Mouse (Mus musculus): ENCODE results near the gene Pde8b. TPM values are rescaled to one million over a fixed set of nuclear protein-coding genes. Genes with fewer than 3 reads are reported as not detected.

Gene Pde8b
- polyA plus RNA-seq, 1 experiment from 2014 or later, result 12.1 TPM

- H3K4me1 ChIP-seq (replicated peaks; ENCODE audit: insufficient read depth, low read length), result no peaks in the 10 kb centered on the region
- H3K9me3 ChIP-seq (replicated peaks; ENCODE audit: low read length), result no peaks in the 10 kb centered on the region
- no peak overlapping the region for H3K9ac ChIP-seq (ENCODE audit: low read depth, low read length)
- no peaks in the 10 kb centered on the region for H3K36me3 ChIP-seq (ENCODE audit: insufficient read depth, low read length)
- no peak for ATAC-seq (replicated peaks; ENCODE audit: low FRiP score, low read depth)
- no peak overlapping the region for H3K4me2 ChIP-seq (ENCODE audit: low read length)
- H3K27me3 ChIP-seq (ENCODE audit: insufficient read depth, low read length), result no peaks in the 10 kb centered on the region
- H3K27ac ChIP-seq, result no peak overlapping the region
- no peak for TF ChIP-seq CTCF (IDR thresholded peaks at IDR 0.05; ENCODE audit: low read depth)
- no peak overlapping the region for H3K4me3 ChIP-seq (replicated peaks; ENCODE audit: low read depth, low read length)
- WGBS, result 85% methylated on average over 3 of the region's 3 CpGs
- no peak for DNase-seq (ENCODE audit: low spot score)
These were observed 167.5 kb downstream of the Pde8b start for GRCm38 (mm10) chr13:95082611-95083010.

GRCm38 (mm10) chr13:95081082-95081481 lies 169.1 kb downstream of the Pde8b start:
- Histone ChIP-seq H3K27me3 (ENCODE audit: insufficient read depth, low read length) (no peaks in the 10 kb centered on the region), H3K9ac (ENCODE audit: low read depth, low read length) (no peak overlapping the region), H3K27ac (no peak overlapping the region), H3K36me3 (ENCODE audit: insufficient read depth, low read length) (no peaks in the 10 kb centered on the region), H3K4me1 (replicated peaks; ENCODE audit: insufficient read depth, low read length) (no peaks in the 10 kb centered on the region), H3K9me3 (replicated peaks; ENCODE audit: low read length) (no peaks in the 10 kb centered on the region), H3K4me2 (ENCODE audit: low read length) (no peak overlapping the region), H3K4me3 (replicated peaks; ENCODE audit: low read depth, low read length) (no peak overlapping the region)
- WGBS, result 85% methylated on average over 7 of the region's 7 CpGs
- no peak for TF ChIP-seq CTCF (IDR thresholded peaks at IDR 0.05; ENCODE audit: low read depth)
- DNase-seq (ENCODE audit: low spot score) (no peak), ATAC-seq (replicated peaks; ENCODE audit: low FRiP score, low read depth) (no peak)

GRCm38 (mm10) chr13:95078492-95078891 lies 171.6 kb downstream of the Pde8b start:
- H3K9me3 ChIP-seq (replicated peaks; ENCODE audit: low read length), result no peaks in the 10 kb centered on the region
- H3K9ac ChIP-seq (ENCODE audit: low read depth, low read length), result no peak overlapping the region
- H3K4me2 ChIP-seq (ENCODE audit: low read length), result no peak overlapping the region
- no peak for TF ChIP-seq CTCF (IDR thresholded peaks at IDR 0.05; ENCODE audit: low read depth)
- H3K27me3 ChIP-seq (ENCODE audit: insufficient read depth, low read length), result no peaks in the 10 kb centered on the region
- H3K27ac ChIP-seq, result no peak overlapping the region
- ATAC-seq (replicated peaks; ENCODE audit: low FRiP score, low read depth), result no peak
- no peaks in the 10 kb centered on the region for H3K36me3 ChIP-seq (ENCODE audit: insufficient read depth, low read length)
- no peak for DNase-seq (ENCODE audit: low spot score)
- WGBS, result 69% methylated on average over 6 of the region's 6 CpGs
- H3K4me1 ChIP-seq (replicated peaks; ENCODE audit: insufficient read depth, low read length), result no peaks in the 10 kb centered on the region
- H3K4me3 ChIP-seq (replicated peaks; ENCODE audit: low read depth, low read length), result no peak overlapping the region

DNA sequence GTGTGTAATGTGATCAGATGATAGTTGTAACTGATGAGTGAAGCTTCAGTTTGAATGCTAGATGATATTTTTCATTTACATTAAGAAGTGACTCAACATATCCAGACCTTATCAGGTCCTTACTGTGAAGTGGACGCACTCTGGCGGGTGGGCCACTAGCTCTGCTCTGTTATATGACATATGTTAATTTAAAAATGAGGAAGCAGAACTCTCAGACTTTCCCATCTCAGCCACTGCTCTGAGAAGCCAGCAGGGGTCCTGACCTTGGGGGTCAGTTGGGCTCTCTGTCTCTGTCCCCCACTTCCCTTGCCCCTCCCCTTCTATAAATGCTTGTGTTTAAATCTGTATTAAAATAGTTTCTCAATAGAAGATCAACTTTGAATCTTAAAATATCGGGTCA lies 172.4 kb downstream of the Pde8b start:
- Histone ChIP-seq H3K27me3 (ENCODE audit: insufficient read depth, low read length) (no peaks in the 10 kb centered on the region), H3K36me3 (ENCODE audit: insufficient read depth, low read length) (no peaks in the 10 kb centered on the region), H3K4me3 (replicated peaks; ENCODE audit: low read depth, low read length) (no peak overlapping the region), H3K4me1 (replicated peaks; ENCODE audit: insufficient read depth, low read length) (no peaks in the 10 kb centered on the region), H3K9ac (ENCODE audit: low read depth, low read length) (no peak overlapping the region), H3K27ac (no peak overlapping the region), H3K4me2 (ENCODE audit: low read length) (no peak overlapping the region), H3K9me3 (replicated peaks; ENCODE audit: low read length) (no peaks in the 10 kb centered on the region)
- WGBS, result 84% methylated on average over 3 of the region's 3 CpGs
- no peak for TF ChIP-seq CTCF (IDR thresholded peaks at IDR 0.05; ENCODE audit: low read depth)
- ATAC-seq (replicated peaks; ENCODE audit: low FRiP score, low read depth) (no peak), DNase-seq (ENCODE audit: low spot score) (no peak)

DNA sequence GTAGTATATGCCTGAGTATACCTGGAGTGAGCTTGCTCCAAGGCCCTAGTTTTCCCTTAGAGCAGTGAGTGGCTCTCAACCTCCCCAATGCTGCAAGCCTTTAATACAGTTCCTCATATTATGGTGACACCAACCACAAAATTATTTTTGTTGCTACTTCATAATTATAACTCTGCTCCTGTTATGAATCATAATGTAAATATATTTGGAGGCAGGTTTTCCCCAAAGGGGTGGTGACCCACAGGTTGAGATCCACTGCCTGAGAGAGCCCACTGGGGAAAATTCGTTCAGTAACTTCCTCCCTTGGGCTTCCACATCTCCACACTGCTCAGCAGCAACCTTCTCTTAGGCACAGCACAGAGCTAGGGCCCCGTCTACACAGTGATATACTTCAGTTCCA lies 174.0 kb downstream of the Pde8b start:
- H3K36me3 ChIP-seq (ENCODE audit: insufficient read depth, low read length), result no peaks in the 10 kb centered on the region
- no peak for TF ChIP-seq CTCF (IDR thresholded peaks at IDR 0.05; ENCODE audit: low read depth)
- no peaks in the 10 kb centered on the region for H3K27me3 ChIP-seq (ENCODE audit: insufficient read depth, low read length)
- WGBS, result 72% methylated on average over 2 of the region's 2 CpGs
- no peaks in the 10 kb centered on the region for H3K9me3 ChIP-seq (replicated peaks; ENCODE audit: low read length)
- no peak overlapping the region for H3K4me2 ChIP-seq (ENCODE audit: low read length)
- H3K27ac ChIP-seq, result no peak overlapping the region
- H3K4me1 ChIP-seq (replicated peaks; ENCODE audit: insufficient read depth, low read length), result no peaks in the 10 kb centered on the region
- DNase-seq (ENCODE audit: low spot score) (no peak), ATAC-seq (replicated peaks; ENCODE audit: low FRiP score, low read depth) (no peak)
- H3K4me3 ChIP-seq (replicated peaks; ENCODE audit: low read depth, low read length), result no peak overlapping the region
- no peak overlapping the region for H3K9ac ChIP-seq (ENCODE audit: low read depth, low read length)

- 61% methylated on average over 8 of the region's 8 CpGs for WGBS
- DNase-seq (ENCODE audit: low spot score) (no peak), ATAC-seq (replicated peaks; ENCODE audit: low FRiP score, low read depth) (no peak)
- Histone ChIP-seq H3K4me3 (replicated peaks; ENCODE audit: low read depth, low read length) (no peak overlapping the region), H3K4me1 (replicated peaks; ENCODE audit: insufficient read depth, low read length) (no peaks in the 10 kb centered on the region), H3K27me3 (ENCODE audit: insufficient read depth, low read length) (no peaks in the 10 kb centered on the region), H3K4me2 (ENCODE audit: low read length) (no peak overlapping the region), H3K27ac (no peak overlapping the region), H3K9ac (ENCODE audit: low read depth, low read length) (no peak overlapping the region), H3K36me3 (ENCODE audit: insufficient read depth, low read length) (no peaks in the 10 kb centered on the region), H3K9me3 (replicated peaks; ENCODE audit: low read length) (no peaks in the 10 kb centered on the region)
- no peak for TF ChIP-seq CTCF (IDR thresholded peaks at IDR 0.05; ENCODE audit: low read depth)
These were observed 176.5 kb downstream of the Pde8b start for GRCm38 (mm10) chr13:95073445-95074172.

DNA sequence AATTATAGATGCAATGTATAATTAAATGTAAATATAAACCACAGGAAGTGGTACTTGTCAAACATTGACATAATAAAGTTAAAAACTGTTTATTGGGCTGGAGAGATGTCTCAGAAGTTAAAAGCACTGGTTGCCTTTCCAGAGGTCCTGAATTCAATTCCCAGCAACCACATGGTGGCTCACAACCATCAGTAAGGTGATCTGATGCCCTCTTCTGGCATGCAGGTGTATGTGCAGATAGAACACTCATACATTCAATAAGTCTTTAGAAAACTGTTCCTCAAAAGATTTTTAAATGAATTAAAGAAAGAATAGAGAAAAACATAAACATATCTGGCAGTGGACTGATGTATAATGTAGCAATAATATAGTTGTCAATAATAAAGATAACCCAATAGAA lies 179.9 kb downstream of the Pde8b start:
- no peak for DNase-seq (ENCODE audit: low spot score)
- no peak overlapping the region for H3K27ac ChIP-seq
- ATAC-seq (replicated peaks; ENCODE audit: low FRiP score, low read depth), result no peak
- H3K27me3 ChIP-seq (ENCODE audit: insufficient read depth, low read length), result no peaks in the 10 kb centered on the region
- no peak overlapping the region for H3K9ac ChIP-seq (ENCODE audit: low read depth, low read length)
- no peaks in the 10 kb centered on the region for H3K9me3 ChIP-seq (replicated peaks; ENCODE audit: low read length)
- no peak overlapping the region for H3K4me2 ChIP-seq (ENCODE audit: low read length)
- 0 out of 2 replicates have a peak, but pooled peaks have one; percentile 33 for TF ChIP-seq CTCF (IDR thresholded peaks at IDR 0.05; ENCODE audit: low read depth)
- no peak overlapping the region for H3K4me3 ChIP-seq (replicated peaks; ENCODE audit: low read depth, low read length)
- no peaks in the 10 kb centered on the region for H3K4me1 ChIP-seq (replicated peaks; ENCODE audit: insufficient read depth, low read length)
- no peaks in the 10 kb centered on the region for H3K36me3 ChIP-seq (ENCODE audit: insufficient read depth, low read length)
